Mouse (Mus musculus) natural killer cell, adult 2 months (primary cell): ENCODE results near the gene Lmo7.

ENCODE experiments used
- DNase-seq, 2 experiments: peaks; one replicate each; pipeline ENCODE4 v3.0.0; 2022; ENCODE audit warnings: low spot score in 2 of 2

Gene Lmo7

DNA sequence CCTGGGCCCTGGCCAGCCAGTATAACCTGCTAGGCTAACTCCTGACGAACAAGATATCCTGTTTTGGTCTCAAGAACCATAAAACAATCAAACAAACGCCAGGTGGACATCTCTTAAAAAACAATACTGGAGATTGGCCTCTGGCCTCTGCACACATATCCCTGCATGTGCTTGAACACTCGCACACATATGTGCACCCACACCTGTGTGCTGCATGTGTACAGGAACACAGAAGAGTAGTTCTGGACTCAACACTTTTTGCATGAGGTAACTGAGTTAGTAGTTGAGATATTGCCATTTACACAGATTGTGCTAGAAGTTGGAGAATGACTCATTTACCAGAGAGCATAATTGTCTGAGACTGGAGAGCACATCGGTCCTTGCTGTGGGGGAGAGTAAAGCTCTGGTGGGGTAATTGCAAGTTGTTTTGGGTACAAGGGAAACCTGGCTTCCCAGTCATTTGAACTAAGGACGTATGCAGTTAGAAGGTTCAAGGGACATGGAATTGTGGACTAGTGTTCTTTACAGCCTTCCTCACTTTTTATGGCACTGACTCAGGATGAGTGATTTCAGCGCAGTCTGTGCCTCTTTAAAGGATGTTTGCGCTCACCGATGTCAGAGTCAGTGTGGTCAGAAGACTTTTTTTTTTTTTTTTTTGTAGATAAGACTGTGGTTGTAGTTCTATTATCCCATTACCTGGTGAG is 148.7 kb downstream of the Lmo7 start:
- no peak for DNase-seq

DNA sequence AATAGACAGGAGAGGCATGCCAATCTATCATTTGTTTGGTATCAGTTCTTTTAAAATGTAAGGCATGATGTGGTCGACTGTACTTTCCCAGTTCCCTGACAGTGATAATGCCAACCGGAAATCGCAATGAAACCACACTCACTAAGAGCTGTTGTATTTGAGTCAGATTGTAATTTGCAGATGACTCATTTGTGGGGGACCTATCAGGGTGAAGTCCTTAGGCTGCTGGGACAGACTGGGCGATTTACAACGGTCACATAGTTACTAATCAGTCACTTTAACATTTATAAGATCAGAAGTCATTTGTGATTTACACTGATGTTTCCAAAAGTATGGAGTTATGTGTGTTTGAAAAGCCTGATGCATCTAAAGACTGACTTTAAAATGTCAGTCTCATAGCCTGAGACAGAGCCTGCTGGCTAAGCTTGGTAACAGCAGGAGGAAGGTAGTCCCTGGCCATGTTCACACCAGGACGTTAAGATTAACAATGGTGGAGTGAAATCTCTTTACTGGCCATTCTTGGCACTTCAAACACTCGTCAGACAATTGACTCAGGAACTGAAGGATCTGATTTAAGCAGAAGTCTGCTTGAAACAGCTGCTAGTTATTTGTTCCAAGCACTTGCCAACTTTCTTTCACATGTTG is 149.4 kb downstream of the Lmo7 start:
- peak; percentile 5 to 32 for DNase-seq

DNA sequence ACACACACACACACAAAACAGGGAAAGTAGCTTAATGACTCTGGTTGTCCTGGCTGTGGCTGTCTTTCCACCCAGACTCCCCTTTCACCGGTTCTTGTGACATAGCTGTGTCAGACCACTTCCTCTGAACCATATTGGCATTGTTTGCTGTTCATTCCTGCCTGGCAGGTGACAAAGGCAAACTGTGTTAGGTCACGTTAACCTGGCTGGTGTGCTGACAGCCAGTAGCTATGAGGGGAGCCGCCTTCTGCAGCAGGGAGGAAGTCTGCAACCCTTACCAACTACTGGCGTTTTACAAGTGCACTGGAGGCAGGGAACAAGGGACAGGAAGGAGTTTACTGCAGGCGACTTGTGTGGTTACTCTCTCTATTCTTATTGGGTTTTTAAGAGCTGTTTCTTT is 153.2 kb downstream of the Lmo7 start:
- DNase-seq = peak; percentile 1 to 9

DNA sequence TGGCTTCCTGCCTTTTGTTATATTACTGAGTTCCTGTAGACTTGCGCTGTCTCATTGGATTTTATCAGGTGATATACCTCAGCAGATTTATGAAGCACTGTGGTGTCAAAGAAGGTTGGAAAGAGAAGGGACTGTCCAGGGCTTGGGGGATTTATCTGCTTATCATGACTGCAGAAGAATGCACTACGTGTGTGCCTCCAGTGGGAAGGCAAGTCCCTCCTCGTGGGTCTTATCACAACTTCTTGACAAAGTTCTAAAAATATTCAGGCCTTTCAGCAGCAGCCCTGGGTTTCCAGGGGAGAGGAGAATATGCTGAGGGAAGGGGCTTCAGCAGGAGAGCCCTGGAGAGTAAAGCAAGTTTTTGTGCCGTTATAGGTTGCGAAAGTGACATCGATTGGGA is 154.0 kb downstream of the Lmo7 start:
- no peak for DNase-seq

DNA sequence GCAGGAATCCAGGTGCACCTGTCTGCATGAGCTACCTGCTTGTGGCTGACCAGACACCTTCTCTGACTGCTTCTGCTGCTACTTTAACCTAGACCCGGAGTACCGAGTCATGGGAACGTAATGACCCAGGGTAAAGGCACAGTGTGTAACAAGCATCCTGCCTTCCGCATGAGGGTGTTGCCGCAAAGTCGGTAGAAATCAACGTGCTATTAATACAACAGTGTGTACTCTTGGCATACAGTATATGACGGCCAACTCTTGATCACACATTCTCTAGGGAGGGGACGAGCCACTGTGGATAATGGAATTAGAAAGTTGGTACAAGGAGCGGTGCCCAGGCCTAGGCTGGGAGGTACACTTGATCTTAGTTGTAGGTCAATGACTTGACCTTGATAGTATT is 156.6 kb downstream of the Lmo7 start:
- no peak for DNase-seq

DNA sequence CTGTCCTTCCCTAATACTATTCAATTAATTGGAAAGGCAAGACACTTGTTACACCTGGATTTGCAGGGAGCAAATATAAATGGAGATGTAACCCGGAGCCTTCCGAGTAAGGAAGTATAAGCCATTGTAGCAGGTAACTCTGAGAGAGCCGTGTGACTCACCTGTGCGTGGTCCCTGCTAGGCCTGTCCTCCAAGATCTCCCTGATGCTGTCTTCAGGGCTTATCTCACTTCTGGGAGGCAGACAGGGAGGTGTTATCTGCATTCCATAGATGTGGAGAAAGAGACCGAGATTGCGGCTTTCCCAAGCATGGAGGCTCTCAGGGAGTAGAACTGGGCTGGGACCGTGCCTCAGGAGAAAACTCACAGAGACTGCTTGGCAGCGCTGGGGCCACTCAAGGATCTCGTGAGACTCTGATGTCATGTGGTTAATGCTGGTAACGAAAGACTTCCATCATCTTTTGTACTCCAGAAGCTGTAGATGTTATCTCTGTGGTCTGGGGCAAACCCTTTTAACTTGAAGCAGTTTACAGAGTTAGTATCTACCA is 162.2 kb downstream of the Lmo7 start:
- DNase-seq = no peak

DNA sequence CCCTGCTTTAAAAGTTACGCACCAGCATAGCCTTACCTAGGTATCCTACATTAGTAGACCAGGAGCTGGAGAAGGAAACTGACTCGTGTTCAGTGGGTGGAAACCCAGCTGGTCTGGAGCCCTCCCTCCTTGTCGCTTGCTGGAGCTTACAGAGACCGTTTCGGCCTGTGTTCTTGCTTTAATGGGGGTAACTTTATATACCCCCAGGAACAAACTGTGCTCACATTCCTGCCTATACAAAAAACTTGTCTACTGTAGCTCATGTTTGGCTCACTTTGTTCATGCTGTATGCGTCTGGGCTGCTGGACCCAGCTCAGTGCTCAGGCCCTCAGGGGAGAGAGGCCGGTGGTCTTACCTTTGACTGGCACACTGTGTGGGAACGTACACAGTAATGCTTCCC is 162.7 kb downstream of the Lmo7 start:
- no peak for DNase-seq

DNA sequence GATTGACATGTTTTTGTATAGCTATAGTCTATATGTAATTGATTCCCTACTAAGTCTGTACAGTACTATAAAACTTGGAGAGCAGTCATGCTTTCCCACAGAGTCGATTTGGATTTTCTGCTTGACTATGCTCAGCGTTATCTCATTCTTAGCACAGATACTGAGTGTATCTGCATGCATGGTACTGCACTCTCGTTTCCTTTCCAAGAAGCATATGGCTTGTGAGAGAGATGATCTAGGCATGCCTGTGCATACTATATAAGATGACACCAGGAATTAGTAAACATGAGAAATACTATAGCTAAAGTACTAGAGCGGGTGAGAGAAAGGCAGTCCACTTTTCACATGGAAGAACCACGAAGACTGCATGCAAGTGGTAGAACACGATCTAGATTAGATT is 163.5 kb downstream of the Lmo7 start:
- no peak for DNase-seq

DNA sequence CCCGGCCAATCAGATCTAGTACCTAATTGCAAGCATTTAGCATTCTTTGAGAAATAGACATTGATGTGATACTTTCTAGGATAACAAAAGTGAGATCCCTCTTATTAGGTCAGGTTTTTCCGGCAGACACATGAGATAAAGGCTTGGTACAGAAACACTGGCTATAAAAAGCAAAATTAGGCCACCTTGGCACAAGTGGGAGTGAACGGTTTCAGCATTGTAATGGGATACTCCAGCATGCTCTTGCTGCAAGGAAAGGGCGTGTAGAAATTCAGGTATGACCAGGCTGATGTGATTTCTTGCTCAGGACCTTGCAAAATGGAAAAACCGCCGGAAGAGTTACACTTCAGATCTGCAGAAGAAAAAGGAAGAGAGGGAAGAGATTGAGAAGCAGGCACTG is 168.5 kb downstream of the Lmo7 start:
- DNase-seq = no peak

DNA sequence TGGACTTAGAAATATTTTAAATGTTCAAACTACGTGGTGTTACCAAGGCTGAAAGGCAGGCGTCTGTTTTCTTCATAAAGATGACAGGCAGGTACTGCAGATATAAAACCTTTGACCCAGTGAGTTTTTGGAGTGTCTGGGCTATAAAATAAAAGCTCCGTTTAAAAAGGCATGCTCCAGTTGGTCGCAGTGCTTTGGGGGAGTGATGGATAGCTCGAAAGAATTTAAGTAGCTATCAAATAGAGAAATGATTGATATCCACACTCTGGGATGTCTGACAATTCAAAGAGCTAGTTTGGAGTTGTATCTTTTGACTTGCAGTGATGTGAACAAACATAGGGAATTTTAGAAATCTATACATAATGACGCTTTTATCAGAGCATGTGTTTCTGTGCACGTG is 171.7 kb downstream of the Lmo7 start:
- no peak for DNase-seq

DNA sequence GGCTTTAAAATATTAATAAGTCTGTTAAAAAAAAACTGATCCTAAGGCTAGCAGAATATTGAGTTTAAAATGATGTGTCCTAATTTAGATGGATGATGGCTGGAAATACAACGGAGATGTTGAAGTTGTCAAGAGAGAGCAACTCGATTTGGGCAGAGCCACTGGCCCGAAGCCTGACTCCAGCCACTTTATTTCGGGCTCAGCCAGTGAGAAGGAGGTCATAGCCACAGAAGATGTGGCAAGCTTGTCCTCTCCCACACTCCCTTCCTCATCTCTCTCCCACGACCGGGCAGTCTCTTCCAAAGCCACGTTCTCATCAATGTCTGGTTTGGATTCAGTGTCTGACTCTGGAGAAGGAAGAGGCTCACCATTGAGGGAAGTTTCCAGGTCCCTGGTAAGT is 172.2 kb downstream of the Lmo7 start:
- DNase-seq = no peak

DNA sequence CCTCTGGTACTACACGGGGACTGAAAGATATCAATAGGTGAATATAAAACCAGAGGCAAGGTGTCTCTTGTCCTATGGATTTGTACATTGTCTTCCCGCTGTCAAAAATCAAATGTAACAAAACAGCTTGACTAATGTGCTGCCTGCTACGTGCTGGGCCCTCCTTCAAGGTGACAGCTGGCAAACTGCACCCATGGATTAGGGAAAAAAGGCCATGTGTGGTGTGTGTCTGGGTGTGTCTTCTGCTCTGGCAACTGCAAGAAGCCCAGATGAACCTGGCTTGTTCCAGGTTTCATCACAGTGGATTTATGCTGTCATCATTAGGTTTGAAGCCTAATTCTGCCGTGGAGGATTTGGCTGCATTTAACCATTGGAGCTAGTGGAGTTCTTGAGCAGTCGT is 174.0 kb downstream of the Lmo7 start:
- DNase-seq = no peak

DNA sequence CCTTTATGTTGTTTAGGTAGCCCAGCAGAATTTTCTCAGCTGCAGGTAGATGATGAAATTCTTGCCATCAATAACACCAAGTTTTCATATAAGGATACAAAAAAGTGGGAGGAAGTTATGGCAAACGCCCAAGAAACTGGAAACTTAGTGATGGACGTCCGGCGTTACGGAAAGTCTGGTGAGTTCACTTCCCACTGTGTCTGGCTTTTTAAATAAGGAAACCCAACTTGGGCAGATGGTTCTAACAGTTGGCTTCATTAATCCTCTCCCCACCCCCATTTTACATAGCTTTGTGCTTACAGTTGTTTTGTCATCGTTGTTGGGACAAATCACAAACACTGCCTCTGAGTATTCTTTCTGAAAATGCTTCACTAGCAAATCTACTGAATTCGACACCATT is 182.2 kb downstream of the Lmo7 start:
- no peak for DNase-seq

DNA sequence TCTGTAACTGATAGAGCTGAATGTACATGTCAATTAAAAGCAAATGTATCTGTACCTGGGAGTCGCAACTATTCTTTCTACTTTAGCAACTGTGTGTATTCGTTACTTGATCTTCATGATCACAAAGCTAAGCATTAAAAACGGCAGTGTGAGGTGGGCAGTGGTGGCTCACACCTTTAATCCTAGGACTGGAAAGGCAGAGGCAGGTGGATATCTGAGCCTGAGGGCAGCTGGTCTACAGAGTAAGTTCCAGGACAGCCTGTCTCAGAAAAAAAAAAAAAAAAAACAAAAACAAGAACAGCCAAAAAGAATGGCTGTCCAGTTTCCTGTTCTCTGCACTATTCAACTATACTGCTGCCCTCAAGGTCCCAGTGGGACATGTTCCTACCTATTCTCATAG is 182.6 kb downstream of the Lmo7 start:
- no peak for DNase-seq

DNA sequence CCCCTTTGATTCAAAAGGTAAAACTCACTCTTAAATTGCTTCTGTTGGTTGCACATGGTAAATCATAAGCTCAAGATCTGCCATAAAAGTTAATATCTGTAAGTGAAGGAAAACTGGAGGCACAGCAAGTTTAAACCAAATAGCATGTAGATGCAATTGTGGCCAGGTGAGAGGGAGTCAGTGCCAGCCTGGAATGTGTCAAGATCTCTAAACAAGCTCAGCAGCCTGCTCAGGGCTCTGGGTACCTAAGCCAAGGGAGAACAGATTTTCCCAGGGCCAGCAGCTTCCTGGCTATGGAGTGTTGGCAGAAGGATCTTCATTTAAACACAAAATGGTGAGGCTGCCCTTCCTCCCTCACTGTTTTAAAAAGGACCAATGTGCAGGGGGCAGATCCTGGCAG is 184.6 kb downstream of the Lmo7 start:
- DNase-seq = no peak

DNA sequence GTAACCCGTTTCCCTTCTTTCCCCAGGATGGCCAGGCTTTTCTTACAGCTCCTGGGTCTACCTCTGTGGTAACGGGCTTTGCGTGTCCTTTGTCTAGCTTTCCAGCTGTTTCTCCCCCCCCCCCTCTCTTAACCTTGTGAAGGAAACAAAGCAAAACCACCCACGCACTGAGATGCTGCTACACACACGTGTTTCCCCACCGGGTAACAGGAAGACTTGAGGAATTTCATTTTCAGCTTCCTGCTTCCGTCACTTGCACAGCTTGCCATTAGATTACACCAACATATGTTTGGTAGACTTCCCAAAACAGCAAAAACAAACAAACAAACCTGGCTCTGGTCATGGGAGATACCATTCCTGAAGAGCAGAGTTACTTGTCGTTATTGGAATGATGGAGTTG is 186.1 kb downstream of the Lmo7 start:
- no peak for DNase-seq

DNA sequence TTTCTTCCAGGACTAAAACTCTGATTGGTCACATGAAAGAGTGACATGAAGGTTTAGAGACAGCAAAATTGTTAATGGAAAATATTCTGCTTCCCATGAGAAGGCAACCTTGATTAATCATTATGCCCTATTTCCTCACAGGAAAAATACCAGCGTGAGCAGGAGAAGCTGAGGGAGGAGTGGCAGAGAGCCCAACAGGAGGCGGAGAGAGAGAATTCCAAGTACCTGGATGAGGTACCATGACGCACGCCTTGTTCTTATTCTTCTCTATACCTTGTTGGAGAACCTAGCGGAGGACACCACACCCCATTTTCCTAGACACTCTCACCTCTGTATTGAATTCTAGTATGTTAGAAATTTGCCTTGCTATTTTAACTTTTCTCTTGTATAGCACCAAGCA is 188.7 kb downstream of the Lmo7 start:
- no peak for DNase-seq

DNA sequence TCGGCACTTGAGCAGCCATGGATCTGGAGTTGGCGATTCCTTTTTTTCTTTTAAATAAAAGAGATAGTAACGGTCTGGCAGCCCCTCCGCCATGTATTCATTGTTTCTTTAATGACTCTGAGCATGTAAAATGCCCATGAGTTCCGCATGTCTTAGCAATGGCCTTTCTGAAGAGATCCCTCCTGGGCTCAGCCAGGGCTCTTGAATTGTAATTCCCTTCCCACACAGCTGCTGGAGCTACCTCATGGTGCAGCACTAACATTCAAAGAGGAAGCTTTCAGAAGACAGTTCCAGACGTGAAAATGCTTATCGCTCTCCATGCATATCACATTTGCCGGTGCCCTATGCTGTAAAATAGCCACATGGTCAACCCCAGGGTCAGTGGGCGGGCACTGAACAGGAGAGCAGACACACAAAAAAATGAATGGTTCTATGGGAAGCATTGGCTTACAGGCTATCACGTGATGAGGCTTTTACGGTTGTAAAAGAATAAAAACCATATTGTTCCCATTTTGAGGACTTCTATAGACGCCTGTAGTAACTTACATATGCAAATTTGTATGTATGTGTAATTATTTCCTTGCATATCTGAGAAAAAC is 198.0 kb downstream of the Lmo7 start:
- no peak for DNase-seq

DNA sequence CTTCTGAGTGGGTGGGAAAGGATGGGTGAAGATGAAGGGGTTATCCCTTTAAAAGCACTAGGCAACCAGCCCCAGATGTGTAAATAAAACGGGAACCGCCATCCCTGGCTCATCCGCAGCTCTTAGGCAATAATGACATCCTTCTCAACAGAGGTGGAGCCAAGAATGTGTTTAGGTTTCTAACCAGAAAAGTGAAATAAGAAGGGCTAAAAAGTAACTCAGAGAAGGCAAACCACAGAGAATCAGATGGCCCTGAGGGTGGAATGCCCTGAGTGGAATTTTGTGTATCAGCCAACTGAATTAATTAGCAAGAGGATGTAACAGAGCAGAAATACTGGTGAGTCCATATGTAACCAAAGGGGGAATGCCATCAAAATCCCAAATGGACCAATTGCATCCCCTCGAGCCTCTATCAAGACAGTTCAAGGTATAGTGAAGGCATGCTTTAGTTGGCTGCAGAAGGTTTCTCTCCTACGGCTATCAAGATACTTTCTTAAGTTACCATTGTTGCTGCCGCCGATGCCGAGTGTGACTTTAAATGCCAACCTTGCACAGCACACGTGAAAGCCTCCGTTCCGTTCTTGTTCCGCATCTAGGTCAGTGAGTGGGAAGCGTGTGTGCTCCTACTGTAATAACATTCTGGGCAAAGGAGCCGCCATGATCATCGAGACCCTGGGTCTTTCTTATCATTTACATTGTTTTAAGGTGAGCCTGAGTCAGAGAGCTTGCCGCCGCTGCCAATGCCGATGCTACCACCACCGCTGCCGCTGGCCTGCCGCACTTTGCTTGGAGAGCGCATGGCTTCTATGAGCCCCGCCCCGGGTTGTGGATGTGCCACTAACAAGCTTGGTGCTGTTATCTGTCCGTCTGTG is 201.1 kb downstream of the Lmo7 start:
- DNase-seq = no peak

DNA sequence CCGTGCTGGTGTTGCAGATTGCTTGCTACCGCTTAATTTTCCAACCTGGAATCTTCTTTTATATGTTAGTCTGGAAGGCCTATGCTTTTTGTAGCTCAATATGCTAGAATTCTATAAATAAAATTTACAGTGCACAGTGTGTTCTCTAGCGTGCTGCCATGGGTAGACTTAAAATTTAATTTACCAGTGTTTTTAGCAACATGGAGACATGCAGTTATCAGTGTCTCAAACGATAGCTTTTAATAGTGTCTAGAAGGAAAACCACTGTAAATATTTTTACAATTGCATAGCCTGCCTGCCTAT is 201.6 kb downstream of the Lmo7 start:
- no peak for DNase-seq

DNA sequence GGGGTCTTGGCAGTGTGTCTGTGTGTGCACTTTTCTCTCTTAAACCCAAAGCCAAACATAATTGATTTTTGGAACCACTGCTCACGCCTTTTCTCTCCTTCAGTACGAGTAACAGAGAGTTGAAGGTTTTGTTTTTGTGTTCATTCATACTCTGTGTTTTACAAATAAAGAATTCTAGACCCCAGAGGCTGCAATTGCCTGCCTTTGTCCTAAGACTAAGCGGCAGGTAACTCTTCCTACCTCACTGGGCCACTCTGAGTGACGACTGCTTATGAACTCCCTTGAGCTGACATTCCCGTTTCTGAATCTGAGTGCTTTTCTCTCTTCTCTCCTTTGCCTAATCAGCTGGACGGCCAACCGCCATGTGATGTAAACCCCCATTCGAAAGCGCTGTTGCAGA is 203.8 kb downstream of the Lmo7 start:
- no peak for DNase-seq

DNA sequence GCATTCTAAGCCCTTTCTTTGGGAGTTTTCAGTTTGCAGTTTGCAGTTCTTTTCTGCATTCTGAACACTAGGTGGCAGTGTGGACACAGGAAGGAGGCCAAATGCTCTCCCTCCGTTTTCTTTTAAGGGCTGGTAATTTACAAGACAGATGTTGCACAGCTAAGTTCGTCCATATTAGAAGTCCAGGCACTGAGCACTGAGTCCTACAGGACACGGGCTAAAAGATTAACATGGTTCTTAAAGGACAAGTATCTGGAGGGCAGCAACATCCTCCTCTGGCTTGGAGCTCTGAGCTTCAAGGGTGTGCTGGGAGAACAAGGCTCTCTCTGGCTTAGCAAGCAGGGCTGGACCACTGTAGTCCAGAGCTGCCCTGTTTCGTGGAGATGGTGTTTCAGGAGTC is 213.2 kb downstream of the Lmo7 start:
- peak; percentile 3 to 16 for DNase-seq
